Mouse (Mus musculus): Measurements from ENCODE around the gene Syne1.

Syne1 gene

GRCm38 (mm10) chr10:5153047-5153446, 398.2 kb downstream of the Syne1 start:
- DNase-seq (ENCODE audit: low spot score in 2 of 2): no peak

- no peak for DNase-seq (ENCODE audit: low spot score in 2 of 2)
Measured at GRCm38 (mm10) chr10:5141471-5141870, 409.8 kb downstream of the Syne1 start.

- DNase-seq (ENCODE audit: low spot score in 2 of 2): no peak
Measured at GRCm38 (mm10) chr10:5139932-5140264, 411.4 kb downstream of the Syne1 start.

GRCm38 (mm10) chr10:5139246-5139931, 411.9 kb downstream of the Syne1 start:
- DNase-seq (ENCODE audit: low spot score in 2 of 2): no peak

- DNase-seq (ENCODE audit: low spot score in 2 of 2): no peak
Measured at GRCm38 (mm10) chr10:5132050-5132449, 419.2 kb downstream of the Syne1 start.

GRCm38 (mm10) chr10:5130495-5130894, 420.8 kb downstream of the Syne1 start:
- no peak for DNase-seq (ENCODE audit: low spot score in 2 of 2)

- DNase-seq (ENCODE audit: low spot score in 2 of 2): no peak
Measured at GRCm38 (mm10) chr10:5124757-5125156, 426.5 kb downstream of the Syne1 start.

- no peak for DNase-seq (ENCODE audit: low spot score in 2 of 2)
Measured at GRCm38 (mm10) chr10:5116720-5117119, 434.6 kb downstream of the Syne1 start.

- DNase-seq (ENCODE audit: low spot score in 2 of 2): no peak
Measured at GRCm38 (mm10) chr10:5116155-5116554, 435.1 kb downstream of the Syne1 start.

- no peak for DNase-seq (ENCODE audit: low spot score in 2 of 2)
Measured at GRCm38 (mm10) chr10:5110773-5111172, 440.5 kb downstream of the Syne1 start.

- DNase-seq (ENCODE audit: low spot score in 2 of 2): no peak
Measured at GRCm38 (mm10) chr10:5097754-5098137, 453.5 kb downstream of the Syne1 start.

GRCm38 (mm10) chr10:5096996-5097753, 454.1 kb downstream of the Syne1 start:
- DNase-seq (ENCODE audit: low spot score in 2 of 2): no peak

GRCm38 (mm10) chr10:5089133-5089532, 462.1 kb downstream of the Syne1 start:
- no peak for DNase-seq (ENCODE audit: low spot score in 2 of 2)

GRCm38 (mm10) chr10:5087336-5087735, 463.9 kb downstream of the Syne1 start:
- no peak for DNase-seq (ENCODE audit: low spot score in 2 of 2)

GRCm38 (mm10) chr10:5086329-5086728, 465.0 kb downstream of the Syne1 start:
- no peak for DNase-seq (ENCODE audit: low spot score in 2 of 2)

- DNase-seq (ENCODE audit: low spot score in 2 of 2): no peak
Measured at GRCm38 (mm10) chr10:5085792-5086191, 465.5 kb downstream of the Syne1 start.

- no peak for DNase-seq (ENCODE audit: low spot score in 2 of 2)
Measured at GRCm38 (mm10) chr10:5083716-5084115, 467.6 kb downstream of the Syne1 start.

- DNase-seq (ENCODE audit: low spot score in 2 of 2): no peak
Measured at GRCm38 (mm10) chr10:5079945-5080468, 471.3 kb downstream of the Syne1 start.

GRCm38 (mm10) chr10:5075724-5076123, 475.6 kb downstream of the Syne1 start:
- no peak for DNase-seq (ENCODE audit: low spot score in 2 of 2)

GRCm38 (mm10) chr10:5072054-5072453, 479.2 kb downstream of the Syne1 start:
- DNase-seq (ENCODE audit: low spot score in 2 of 2): no peak

- no peak for DNase-seq (ENCODE audit: low spot score in 2 of 2)
Measured at GRCm38 (mm10) chr10:5070941-5071231, 480.4 kb downstream of the Syne1 start.

GRCm38 (mm10) chr10:5070168-5070940, 480.9 kb downstream of the Syne1 start:
- DNase-seq (ENCODE audit: low spot score in 2 of 2): no peak

All from spleen, postnatal 10 days (tissue).